Mouse (Mus musculus) forebrain, embryonic 13.5 days (tissue): ENCODE data around the gene Srsf3. TPM values are rescaled to one million over a fixed set of nuclear protein-coding genes. Genes with fewer than 3 reads are reported as not detected.

Experiments used
- ATAC-seq: fragments of 200-750 bp; cut with Nextera tagmentation; 2 replicates; pipeline ENCODE4 v1.8.0; 2017
- H3K27ac ChIP-seq: fragments of 300-500 bp; sonication (generic); 2 replicates; pipeline ENCODE4 v1.5.1; 2015; ENCODE audit warnings: inconsistent platforms, mild to moderate bottlenecking, moderate library complexity
- H3K27me3 ChIP-seq: fragments of 300-500 bp; sonication (generic); 2 replicates; pipeline ENCODE4 v1.6.1; 2015; ENCODE audit warnings: mild to moderate bottlenecking, inconsistent platforms
- H3K36me3 ChIP-seq: fragments of 300-500 bp; sonication (generic); 2 replicates; pipeline ENCODE4 v1.6.1; 2015; ENCODE audit warnings: mild to moderate bottlenecking, inconsistent platforms; ENCODE audit not compliant: poor library complexity, severe bottlenecking
- H3K4me1 ChIP-seq: fragments of 300-500 bp; sonication (generic); 2 replicates; pipeline ENCODE4 v1.6.1; 2015; ENCODE audit warnings: inconsistent platforms
- H3K4me2 ChIP-seq: fragments of 300-500 bp; sonication (generic); 2 replicates; pipeline ENCODE4 v1.6.1; 2015; ENCODE audit warnings: inconsistent platforms, mild to moderate bottlenecking, moderate library complexity
- H3K4me3 ChIP-seq: fragments of 300-500 bp; sonication (generic); 2 replicates; pipeline ENCODE4 v1.5.1; 2015; ENCODE audit warnings: mild to moderate bottlenecking, inconsistent platforms
- H3K9ac ChIP-seq: fragments of 300-500 bp; sonication (generic); 2 replicates; pipeline ENCODE4 v1.6.1; 2015; ENCODE audit warnings: mild to moderate bottlenecking, inconsistent platforms
- H3K9me3 ChIP-seq: fragments of 300-500 bp; sonication (generic); replicated peaks from 2 replicates; pipeline ENCODE4 v1.6.1; 2016; ENCODE audit warnings: inconsistent platforms
- WGBS: fragments of 180-500 bp; shearing (Covaris S2); methylation state at CpG from one replicate; pipeline ENCODE4 v1.1.7; 2015; 5-methylcytosine and 5-hydroxymethylcytosine counted together
- polyA plus RNA-seq: library from polyadenylated mRNA; unstranded; fragments of >200 nt; fragmentation: Nextera tagmentation; extraction: Ambion mirVana; gene quantifications from 2 replicates; pipeline ENCODE4 v1.2.1, GENCODE M21; 2015

Gene Srsf3
- polyA plus RNA-seq, 1 experiment from 2014 or later = 753 TPM

GRCm38 (mm10) chr17:29084656-29085055 lies 52.2 kb downstream of the Srsf3 start:
- Histone ChIP-seq H3K4me1 (peaks cover 20% of the 10 kb centered on the region), H3K9ac (no peak overlapping the region), H3K4me3 (no peak overlapping the region), H3K9me3 (no peaks in the 10 kb centered on the region), H3K27me3 (peaks cover 20% of the 10 kb centered on the region), H3K4me2 (no peak overlapping the region), H3K36me3 (no peaks in the 10 kb centered on the region), H3K27ac (no peak overlapping the region)
- 91% methylated on average over 7 of the region's 7 CpGs for WGBS
- ATAC-seq = no peak

- H3K4me2 ChIP-seq = no peak overlapping the region
- H3K36me3 ChIP-seq = no peaks in the 10 kb centered on the region
- H3K27ac ChIP-seq = no peak overlapping the region
- no peak overlapping the region for H3K9ac ChIP-seq
- WGBS = 83% methylated on average over 10 of the region's 10 CpGs
- H3K27me3 ChIP-seq = peaks cover 20% of the 10 kb centered on the region
- no peak for ATAC-seq
- H3K4me1 ChIP-seq = peaks cover 20% of the 10 kb centered on the region
- H3K4me3 ChIP-seq = no peak overlapping the region
- no peaks in the 10 kb centered on the region for H3K9me3 ChIP-seq
Observed at GRCm38 (mm10) chr17:29085266-29085665, 52.8 kb downstream of the Srsf3 start.

GRCm38 (mm10) chr17:29086916-29087315 lies 54.5 kb downstream of the Srsf3 start:
- H3K36me3 ChIP-seq = no peaks in the 10 kb centered on the region
- no peak overlapping the region for H3K9ac ChIP-seq
- no peak overlapping the region for H3K4me2 ChIP-seq
- no peak overlapping the region for H3K27ac ChIP-seq
- H3K9me3 ChIP-seq = no peaks in the 10 kb centered on the region
- H3K4me3 ChIP-seq = no peak overlapping the region
- 75% methylated on average over 4 of the region's 4 CpGs for WGBS
- peaks cover 4% of the 10 kb centered on the region; the same call in 1 of the 2 replicates for H3K4me1 ChIP-seq
- peaks cover 11% of the 10 kb centered on the region; the same call in 1 of the 2 replicates for H3K27me3 ChIP-seq
- no peak for ATAC-seq

DNA sequence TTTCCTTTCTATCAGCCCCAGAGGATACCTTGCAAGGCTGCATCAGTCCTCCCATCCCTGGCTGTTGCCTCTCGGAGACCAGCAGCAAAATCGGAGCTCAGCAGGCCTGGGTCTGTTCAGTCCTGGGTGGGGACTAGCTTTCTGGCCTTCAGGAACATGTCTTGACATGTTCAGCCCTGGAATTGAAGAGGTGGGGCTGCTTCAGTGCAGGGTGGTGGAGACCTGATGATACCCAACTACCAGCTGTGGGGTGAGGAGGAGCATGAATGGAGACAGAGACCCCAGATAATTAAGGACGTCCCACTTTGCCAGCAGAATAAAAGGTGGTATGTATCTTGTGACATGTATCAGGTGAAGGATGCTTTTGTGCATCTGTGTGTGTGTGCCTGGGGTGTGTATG lies 58.3 kb downstream of the Srsf3 start, which contains the start of gene Cdkn1a:
Cdkn1a (plus strand) TSS at position 201 of the 400 bp plus-strand sequence.
- H3K27ac ChIP-seq = no peak within 1 kb of the TSS
- H3K4me2 ChIP-seq = no peak within 1 kb of the TSS
- ATAC-seq = no peak
- no peaks in the 10 kb centered on the region for H3K9me3 ChIP-seq
- H3K36me3 ChIP-seq = no peaks in the 10 kb centered on the region
- H3K9ac ChIP-seq = no peak within 1 kb of the TSS
- 76% methylated on average over 3 of the region's 3 CpGs for WGBS
- no peak within 1 kb of the TSS for H3K4me3 ChIP-seq
- peaks cover 24% of the 10 kb centered on the region for H3K27me3 ChIP-seq
- peaks cover 20% of the 10 kb centered on the region for H3K4me1 ChIP-seq

DNA sequence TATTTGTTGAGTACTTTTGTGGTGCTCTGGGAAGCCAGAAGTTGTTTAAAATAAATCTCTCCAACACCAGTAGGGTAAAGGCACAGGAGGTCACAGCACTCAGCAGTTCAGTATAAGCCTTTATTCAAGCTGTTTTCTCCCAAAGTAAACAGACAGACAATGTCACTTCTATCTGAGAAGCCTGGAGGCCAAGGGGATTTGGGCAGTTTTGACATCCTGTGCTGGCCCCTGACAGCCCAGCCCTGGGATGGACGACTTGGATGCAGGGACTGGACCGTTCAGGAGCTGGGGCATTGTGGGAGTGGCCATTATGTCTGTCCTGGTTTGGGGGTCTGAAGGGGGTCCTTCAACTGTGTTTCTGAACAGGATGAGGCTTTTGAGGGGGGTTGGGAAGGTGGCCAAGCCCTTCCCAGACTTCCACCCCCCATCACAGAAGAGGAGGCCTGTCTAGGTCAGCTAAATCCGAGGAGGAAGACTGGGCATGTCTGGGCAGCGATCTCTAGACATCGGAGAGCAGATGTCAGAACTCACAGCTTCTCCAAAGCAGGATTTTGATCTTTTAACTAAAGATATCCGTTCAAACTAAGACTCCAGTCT lies 59.0 kb downstream of the Srsf3 start:
- H3K36me3 ChIP-seq = no peaks in the 10 kb centered on the region
- H3K9me3 ChIP-seq = no peaks in the 10 kb centered on the region
- 52% methylated on average over 6 of the region's 6 CpGs for WGBS
- ATAC-seq = no peak
- peaks cover 20% of the 10 kb centered on the region for H3K4me1 ChIP-seq
- H3K27ac ChIP-seq = no peak overlapping the region
- H3K4me2 ChIP-seq = no peak overlapping the region
- no peak overlapping the region for H3K4me3 ChIP-seq
- peaks cover 26% of the 10 kb centered on the region for H3K27me3 ChIP-seq
- no peak overlapping the region for H3K9ac ChIP-seq

- Histone ChIP-seq H3K9me3 (no peaks in the 10 kb centered on the region), H3K36me3 (no peaks in the 10 kb centered on the region), H3K4me3 (no peak overlapping the region), H3K9ac (no peak overlapping the region), H3K4me2 (no peak overlapping the region), H3K27ac (no peak overlapping the region), H3K4me1 (peaks cover 20% of the 10 kb centered on the region), H3K27me3 (peaks cover 30% of the 10 kb centered on the region)
- WGBS = 58% methylated on average over 5 of the region's 5 CpGs
- ATAC-seq = no peak
Observed at GRCm38 (mm10) chr17:29092497-29092896, 60.1 kb downstream of the Srsf3 start.

Other genes starting within 250 kb of the Srsf3 start
- gene Brpf3, start 231.5 kb upstream of the Srsf3 start, polyA plus RNA-seq = 10.2 and 11.3 TPM in 2 replicates
- not detected in 2 replicates for gene Pnpla1, start 174.2 kb upstream of the Srsf3 start, polyA plus RNA-seq
- gene 4930539E08Rik, start 117.3 kb upstream of the Srsf3 start, polyA plus RNA-seq = 0.15 and 0.25 TPM in 2 replicates
- not detected in 2 replicates for gene Pxt1, start 88.8 kb upstream of the Srsf3 start, polyA plus RNA-seq
- 107 and 115 TPM in 2 replicates for gene Kctd20, start 80.7 kb upstream of the Srsf3 start, polyA plus RNA-seq
- gene Stk38, start 24.6 kb upstream of the Srsf3 start, polyA plus RNA-seq = 128 and 136 TPM in 2 replicates
- gene Cdkn1a, start 58.3 kb downstream of the Srsf3 start, polyA plus RNA-seq = 29.3 and 38.6 TPM in 2 replicates
- 0.18 TPM in 1 of 2 replicates, not detected in the other for gene Rab44, start 81.5 kb downstream of the Srsf3 start, polyA plus RNA-seq
- gene Cpne5, start 205.5 kb downstream of the Srsf3 start, polyA plus RNA-seq = 13.0 and 18.3 TPM in 2 replicates
- gene Ppil1, start 231.6 kb downstream of the Srsf3 start, polyA plus RNA-seq = 151 and 157 TPM in 2 replicates
- gene BC004004, start 236.2 kb downstream of the Srsf3 start, polyA plus RNA-seq = 78.7 and 83.5 TPM in 2 replicates